Mouse (Mus musculus): ENCODE data around the gene Chd6.
"Not testable (repeated sequence)": the region's sequence is repeated elsewhere in the genome, so short reads cannot be mapped to it uniquely, and the experiment has no call there.

The Chd6 gene

GRCm38 (mm10) chr2:160987503-160987902 is 121.4 kb downstream of the Chd6 start:
- DNase-seq (ENCODE audit: low read depth, low spot score), result no peak

- no peak for DNase-seq (ENCODE audit: low read depth, low spot score)
Observed at GRCm38 (mm10) chr2:160982636-160983035, 126.2 kb downstream of the Chd6 start.

GRCm38 (mm10) chr2:160981791-160982190 is 127.1 kb downstream of the Chd6 start:
- DNase-seq (ENCODE audit: low read depth, low spot score), result no peak

GRCm38 (mm10) chr2:160978651-160979050 is 130.2 kb downstream of the Chd6 start:
- no peak for DNase-seq (ENCODE audit: low read depth, low spot score)

- no peak for DNase-seq (ENCODE audit: low read depth, low spot score)
Observed at GRCm38 (mm10) chr2:160977248-160977647, 131.6 kb downstream of the Chd6 start.

GRCm38 (mm10) chr2:160973648-160974215 is 135.1 kb downstream of the Chd6 start:
- DNase-seq (ENCODE audit: low read depth, low spot score), result no peak

GRCm38 (mm10) chr2:160972103-160972792 is 136.6 kb downstream of the Chd6 start:
- DNase-seq (ENCODE audit: low read depth, low spot score), result no peak

- DNase-seq (ENCODE audit: low read depth, low spot score), result no peak
Observed at GRCm38 (mm10) chr2:160962149-160962548, 146.7 kb downstream of the Chd6 start.

- DNase-seq (ENCODE audit: low read depth, low spot score), result no peak
Observed at GRCm38 (mm10) chr2:160960956-160961646, 147.8 kb downstream of the Chd6 start.

- DNase-seq (ENCODE audit: low read depth, low spot score), result no peak
Observed at GRCm38 (mm10) chr2:160959901-160960300, 149.0 kb downstream of the Chd6 start.

- DNase-seq (ENCODE audit: low read depth, low spot score), result no peak
Observed at GRCm38 (mm10) chr2:160958737-160959136, 150.1 kb downstream of the Chd6 start.

- DNase-seq (ENCODE audit: low read depth, low spot score), result not testable (repeated sequence)
Observed at GRCm38 (mm10) chr2:160957801-160958200, 151.1 kb downstream of the Chd6 start.

- DNase-seq (ENCODE audit: low read depth, low spot score), result not testable (repeated sequence)
Observed at GRCm38 (mm10) chr2:160957307-160957706, 151.6 kb downstream of the Chd6 start.

- no peak for DNase-seq (ENCODE audit: low read depth, low spot score)
Observed at GRCm38 (mm10) chr2:160955331-160955730, 153.5 kb downstream of the Chd6 start.

- DNase-seq (ENCODE audit: low read depth, low spot score), result no peak
Observed at GRCm38 (mm10) chr2:160954541-160954940, 154.3 kb downstream of the Chd6 start.

- no peak for DNase-seq (ENCODE audit: low read depth, low spot score)
Observed at GRCm38 (mm10) chr2:160953131-160953873, 155.6 kb downstream of the Chd6 start.

- no peak for DNase-seq (ENCODE audit: low read depth, low spot score)
Observed at GRCm38 (mm10) chr2:160951595-160951994, 157.3 kb downstream of the Chd6 start.

GRCm38 (mm10) chr2:160942443-160942842 is 166.4 kb downstream of the Chd6 start:
- no peak for DNase-seq (ENCODE audit: low read depth, low spot score)

GRCm38 (mm10) chr2:160940930-160941709 is 167.8 kb downstream of the Chd6 start:
- DNase-seq (ENCODE audit: low read depth, low spot score), result no peak

- no peak for DNase-seq (ENCODE audit: low read depth, low spot score)
Observed at GRCm38 (mm10) chr2:160934451-160934850, 174.4 kb downstream of the Chd6 start.

- no peak for DNase-seq (ENCODE audit: low read depth, low spot score)
Observed at GRCm38 (mm10) chr2:160933890-160934289, 175.0 kb downstream of the Chd6 start.

Data from CD4-positive, CD25-positive, alpha-beta regulatory T cell, adult 2 months (primary cell).